Mouse (Mus musculus) midbrain, postnatal 0 days (tissue): ENCODE results near the gene Tns1. TPM values are rescaled to one million over a fixed set of nuclear protein-coding genes. Genes with fewer than 3 reads are reported as not detected.

ENCODE experiments used
- ATAC-seq: fragments of 200-750 bp; cut with Nextera tagmentation; 2 replicates; pipeline ENCODE4 v1.8.0; 2017; ENCODE audit warnings: moderate number of reproducible peaks, mild to moderate bottlenecking, moderate TSS enrichment, moderate library complexity; ENCODE audit not compliant: low FRiP score
- DNase-seq: peaks from one replicate; pipeline ENCODE4 v3.0.0-alpha.2; 2015; ENCODE audit warnings: low spot score
- H3K27ac ChIP-seq: fragments of 300-500 bp; sonication (generic); 2 replicates; pipeline ENCODE4 v1.5.1; 2014; ENCODE audit warnings: low read depth, mild to moderate bottlenecking, low read length, mixed read lengths
- H3K27me3 ChIP-seq: fragments of 300-500 bp; sonication (generic); 2 replicates; pipeline ENCODE4 v1.6.1; 2014; ENCODE audit warnings: low read length, control low read depth, mixed read lengths; ENCODE audit not compliant: insufficient read depth
- H3K36me3 ChIP-seq: fragments of 300-500 bp; sonication (generic); 2 replicates; pipeline ENCODE4 v1.6.1; 2014; ENCODE audit warnings: low read length, control low read depth, mixed read lengths; ENCODE audit not compliant: insufficient read depth
- H3K4me1 ChIP-seq: fragments of 300-500 bp; sonication (generic); 2 replicates; pipeline ENCODE4 v1.6.1; 2014; ENCODE audit warnings: mild to moderate bottlenecking, control low read depth, antibody characterized with exemption, low read length, mixed read lengths; ENCODE audit not compliant: insufficient read depth
- H3K4me2 ChIP-seq: fragments of 300-500 bp; sonication (generic); 2 replicates; pipeline ENCODE4 v1.6.1; 2014; ENCODE audit warnings: low read depth, mild to moderate bottlenecking, low read length, mixed read lengths; ENCODE audit not compliant: poor library complexity, severe bottlenecking
- H3K4me3 ChIP-seq: fragments of 300-500 bp; sonication (generic); 2 replicates; pipeline ENCODE4 v1.5.1; 2014; ENCODE audit warnings: low read depth, mild to moderate bottlenecking, low read length, moderate library complexity
- H3K9ac ChIP-seq: fragments of 300-500 bp; sonication (generic); replicated peaks from 2 replicates; pipeline ENCODE4 v1.6.1; 2014; ENCODE audit warnings: mild to moderate bottlenecking, low read length, moderate library complexity, mixed read lengths; ENCODE audit not compliant: poor library complexity, severe bottlenecking
- H3K9me3 ChIP-seq: fragments of 300-500 bp; sonication (generic); 2 replicates; pipeline ENCODE4 v1.6.1; 2016; ENCODE audit warnings: low read length, control low read depth
- CTCF ChIP-seq: IDR thresholded peaks from 2 replicates; pipeline ENCODE4 v1.5.1; 2016; ENCODE audit warnings: antibody characterized with exemption, mild to moderate bottlenecking
- WGBS: fragments of 180-500 bp; shearing (Covaris S2); extraction: QIAGEN DNeasy Blood & Tissue Kit; methylation state at CpG from one replicate; pipeline ENCODE4 v1.1.7; 2014; 5-methylcytosine and 5-hydroxymethylcytosine counted together
- polyA plus RNA-seq: library from polyadenylated mRNA; unstranded; fragments of >200 nt; fragmentation: Nextera tagmentation; extraction: Ambion mirVana; gene quantifications from 2 replicates; pipeline ENCODE4 v1.2.1, GENCODE M21; 2015
- total RNA-seq: library from RNA; depleted of rRNA; stranded (reverse); fragments of >200 nt; gene quantifications from 2 replicates; pipeline ENCODE4 v1.2.3, GENCODE M21; 2014

Tns1 gene
- total and polyA plus RNA-seq, 2 experiments from 2014 or later = 9.8 to 31.5 TPM

- DNase-seq = no peak
- H3K27me3 ChIP-seq = 0 out of 2 replicates have a peak, but pooled peaks cover 3% of the 10 kb centered on the region
- H3K4me2 ChIP-seq = no peak overlapping the region
- H3K9ac ChIP-seq = no peak overlapping the region
- no peak overlapping the region for H3K4me3 ChIP-seq
- WGBS = 71% methylated on average over 9 of the region's 9 CpGs
- no peaks in the 10 kb centered on the region for H3K4me1 ChIP-seq
- ATAC-seq = no peak; the same call in 1 of the 2 replicates
- TF ChIP-seq CTCF = no peak
- no peak overlapping the region for H3K27ac ChIP-seq
- no peaks in the 10 kb centered on the region for H3K9me3 ChIP-seq
- no peaks in the 10 kb centered on the region for H3K36me3 ChIP-seq
These were observed 150.3 kb downstream of the Tns1 start for GRCm38 (mm10) chr1:73973992-73974391.

GRCm38 (mm10) chr1:73972726-73973125 is 151.5 kb downstream of the Tns1 start:
- no peak for TF ChIP-seq CTCF
- ATAC-seq = no peak

GRCm38 (mm10) chr1:73970161-73970730 is 154.0 kb downstream of the Tns1 start:
- H3K9me3 ChIP-seq = no peaks in the 10 kb centered on the region
- no peaks in the 10 kb centered on the region for H3K36me3 ChIP-seq
- no peak overlapping the region for H3K9ac ChIP-seq
- WGBS = 33% methylated on average over 5 of the region's 5 CpGs
- no peak for TF ChIP-seq CTCF
- ATAC-seq (no peak), DNase-seq (no peak)
- no peaks in the 10 kb centered on the region for H3K4me1 ChIP-seq
- no peak overlapping the region for H3K4me3 ChIP-seq
- H3K27me3 ChIP-seq = 0 out of 2 replicates have a peak, but pooled peaks cover 3% of the 10 kb centered on the region
- H3K4me2 ChIP-seq = no peak overlapping the region
- H3K27ac ChIP-seq = no peak overlapping the region

More at GRCm38 (mm10) chr1:73972726-73973125, 151.5 kb downstream of the Tns1 start:
- 0 out of 2 replicates have a peak, but pooled peaks cover 3% of the 10 kb centered on the region for H3K27me3 ChIP-seq
- no peak overlapping the region for H3K4me2 ChIP-seq
- no peak for DNase-seq
- no peaks in the 10 kb centered on the region for H3K9me3 ChIP-seq
- no peak overlapping the region for H3K9ac ChIP-seq
- WGBS = 68% methylated on average over 5 of the region's 5 CpGs
- H3K4me3 ChIP-seq = no peak overlapping the region
- no peaks in the 10 kb centered on the region for H3K36me3 ChIP-seq
- H3K4me1 ChIP-seq = no peaks in the 10 kb centered on the region
- H3K27ac ChIP-seq = no peak overlapping the region

DNA sequence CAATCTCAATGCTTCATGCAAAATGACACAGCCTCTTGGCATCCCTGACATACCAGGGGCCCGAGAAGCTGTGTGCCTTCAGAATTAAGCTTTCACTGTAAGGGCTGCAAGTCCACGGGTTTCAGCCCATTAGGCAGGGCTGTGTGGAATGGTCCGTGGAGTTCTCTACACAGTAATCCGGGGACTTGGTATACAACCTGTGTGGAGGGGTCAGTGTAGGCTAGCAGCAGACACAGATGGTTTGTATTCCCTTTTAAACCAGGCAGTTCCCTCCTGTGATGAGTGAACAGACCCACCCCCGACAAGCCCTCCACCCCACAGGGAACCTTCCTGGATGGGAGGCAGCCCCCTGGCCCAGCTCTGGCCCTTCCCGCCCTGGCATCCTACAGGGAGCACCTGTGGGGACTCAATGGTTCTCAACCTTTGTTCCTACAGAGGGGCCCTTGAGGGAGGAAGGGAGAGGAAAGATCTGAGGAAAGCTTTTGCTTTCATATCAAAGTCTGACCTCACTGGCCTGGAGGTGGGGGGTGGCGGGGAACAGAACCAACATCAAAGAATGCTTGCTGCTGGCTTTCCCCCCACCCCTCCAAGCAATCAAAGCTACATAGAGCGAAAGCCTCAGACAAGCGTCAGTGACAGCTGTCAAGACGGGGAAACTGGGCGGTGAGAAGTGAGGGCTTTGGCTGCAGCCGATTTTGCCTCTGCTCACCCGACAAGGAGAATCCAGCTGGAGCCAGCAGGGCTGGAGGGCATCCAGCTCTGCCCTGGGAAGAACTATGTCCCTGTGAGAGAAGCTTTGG is 155.3 kb downstream of the Tns1 start:
- H3K4me1 ChIP-seq = no peaks in the 10 kb centered on the region
- H3K27me3 ChIP-seq = 0 out of 2 replicates have a peak, but pooled peaks cover 3% of the 10 kb centered on the region
- WGBS = 10% methylated on average over 13 of the region's 13 CpGs
- peak; percentile 39; the same call in 1 of the 2 replicates for ATAC-seq
- H3K9ac ChIP-seq = no peak overlapping the region; the same call in 1 of the 2 replicates
- H3K27ac ChIP-seq = no peak overlapping the region
- no peaks in the 10 kb centered on the region for H3K9me3 ChIP-seq
- no peak for DNase-seq
- H3K4me3 ChIP-seq = no peak overlapping the region
- no peak overlapping the region for H3K4me2 ChIP-seq
- TF ChIP-seq CTCF = no peak
- H3K36me3 ChIP-seq = no peaks in the 10 kb centered on the region

- DNase-seq (no peak), ATAC-seq (no peak)
- TF ChIP-seq CTCF = no peak
- no peaks in the 10 kb centered on the region for H3K9me3 ChIP-seq
- no peak overlapping the region for H3K4me2 ChIP-seq
- 0 out of 2 replicates have a peak, but pooled peaks cover 3% of the 10 kb centered on the region for H3K27me3 ChIP-seq
- no peak overlapping the region for H3K9ac ChIP-seq
- H3K36me3 ChIP-seq = no peaks in the 10 kb centered on the region
- no peaks in the 10 kb centered on the region; the same call in 1 of the 2 replicates for H3K4me1 ChIP-seq
- WGBS = 72% methylated on average over 12 of the region's 12 CpGs
- no peak overlapping the region for H3K27ac ChIP-seq
- H3K4me3 ChIP-seq = no peak overlapping the region
These were observed 157.6 kb downstream of the Tns1 start for GRCm38 (mm10) chr1:73966411-73967238.
